Mouse (Mus musculus): ENCODE results near the gene S100g. TPM values are rescaled to one million over a fixed set of nuclear protein-coding genes. Genes with fewer than 3 reads are reported as not detected.

Gene S100g
- not detected for total RNA-seq (2023)

DNA sequence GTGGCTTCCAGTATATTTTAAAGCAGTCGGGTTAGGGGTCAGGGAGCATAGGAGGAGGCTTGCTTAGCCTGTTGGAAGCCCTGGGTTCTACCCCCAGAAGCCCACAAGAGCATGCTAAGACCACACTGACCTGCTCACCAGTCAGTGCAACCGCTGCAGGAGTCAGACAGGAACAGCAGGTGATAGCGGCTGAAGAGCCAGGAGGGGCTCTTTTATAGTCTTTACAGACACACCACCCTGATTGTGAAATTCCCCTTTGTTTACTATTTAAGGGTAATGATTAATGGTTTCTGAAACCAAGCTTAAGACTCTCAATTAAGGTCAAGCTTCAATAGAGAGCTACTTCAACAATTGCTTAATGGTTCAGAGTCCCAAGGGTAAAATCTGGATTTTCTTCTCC lies at the start of gene S100g:
Gene S100g, minus strand, starts transcription at position 217 of the 400 bp plus-strand sequence.

Other genes starting within 250 kb of the S100g start
- gene Rbbp7, start 204.2 kb downstream of the S100g start, total RNA-seq (2023): 93.8 TPM
- gene Txlng, start 135.1 kb downstream of the S100g start, total RNA-seq (2023): 31.2 TPM
- 28.9 TPM for gene Syap1, start 76.2 kb downstream of the S100g start, total RNA-seq (2023)
- 145 TPM for gene Ctps2, start 63.4 kb downstream of the S100g start, total RNA-seq (2023)

All from CD4-positive naive resting alpha-beta T cell, adult 76 days (primary cell).